Mouse (Mus musculus) MEL (cell line): ENCODE measurements around the gene Ifitm10. TPM values are rescaled to one million over a fixed set of nuclear protein-coding genes. Genes with fewer than 3 reads are reported as not detected.
"Not testable (repeated sequence)": the region's sequence is repeated elsewhere in the genome, so short reads cannot be mapped to it uniquely, and the experiment has no call there.

Source experiments
- DNase-seq: peaks from one replicate; pipeline ENCODE4 v3.0.0; 2011; ENCODE audit warnings: low read depth, low spot score
- H3K27ac ChIP-seq: 2 replicates; pipeline ENCODE4 v1.5.1; 2012; ENCODE audit warnings: low read depth, mild to moderate bottlenecking, control low read depth, low read length, moderate library complexity; ENCODE audit not compliant: control insufficient read depth
- H3K27me3 ChIP-seq, 2 experiments: fragments of 150-350 bp in 1 of 2; sonication (generic) in 1 of 2; 2 replicates each; pipeline ENCODE4 v1.6.1; 2012; ENCODE audit warnings: low read length in 2 of 2, mild to moderate bottlenecking in 2 of 2, improper control_type of control experiment in 1 of 2, moderate library complexity in 1 of 2; ENCODE audit not compliant: insufficient read depth in 2 of 2, control insufficient read depth in 1 of 2
- H3K36me3 ChIP-seq, 2 experiments: 2 replicates each; pipeline ENCODE4 v1.6.1; 2012 to 2014; ENCODE audit warnings: low read length in 2 of 2, improper control_type of control experiment in 1 of 2, inconsistent platforms in 1 of 2, mild to moderate bottlenecking in 1 of 2; ENCODE audit not compliant: insufficient read depth in 2 of 2, control insufficient read depth in 1 of 2
- H3K4me1 ChIP-seq, 2 experiments: fragments of 150-350 bp in 1 of 2; sonication (generic) in 1 of 2; 2 replicates each; pipeline ENCODE4 v1.6.1; 2012; ENCODE audit warnings: low read length in 2 of 2, improper control_type of control experiment in 1 of 2, mild to moderate bottlenecking in 1 of 2; ENCODE audit not compliant: insufficient read depth in 2 of 2, control insufficient read depth in 1 of 2
- H3K4me3 ChIP-seq, 2 experiments: fragments of 150-350 bp in 1 of 2; sonication (generic) in 1 of 2; 2 replicates each; pipeline ENCODE4 v1.5.1; 2012; ENCODE audit warnings: low read depth in 2 of 2, low read length in 2 of 2, mild to moderate bottlenecking in 2 of 2, moderate library complexity in 2 of 2, control low read depth in 1 of 2, improper control_type of control experiment in 1 of 2; ENCODE audit not compliant: control insufficient read depth in 1 of 2, insufficient read depth in 1 of 2
- H3K79me2 ChIP-seq: 2 replicates; pipeline ENCODE4 v1.6.1; 2012; ENCODE audit warnings: mild to moderate bottlenecking, low read length, moderate library complexity; ENCODE audit not compliant: control insufficient read depth, poor library complexity, insufficient read depth
- H3K9ac ChIP-seq: 2 replicates; pipeline ENCODE4 v1.6.1; 2012; ENCODE audit warnings: low read depth, mild to moderate bottlenecking, control low read depth, low read length, moderate library complexity; ENCODE audit not compliant: control insufficient read depth, poor library complexity, severe bottlenecking
- H3K9me3 ChIP-seq: fragments of 150-350 bp; sonication (generic); replicated peaks from 2 replicates; pipeline ENCODE4 v1.6.1; 2012; ENCODE audit warnings: mild to moderate bottlenecking, low read length, improper control_type of control experiment, moderate library complexity; ENCODE audit not compliant: insufficient read depth
- BHLHE40 ChIP-seq: IDR thresholded peaks from 2 replicates; pipeline ENCODE4 v1.6.1; 2012; ENCODE audit warnings: low read depth, mild to moderate bottlenecking, inconsistent platforms, low read length, improper control_type of control experiment, borderline replicate concordance
- CHD1 ChIP-seq: IDR thresholded peaks from 2 replicates; pipeline ENCODE4 v1.6.1; 2012; ENCODE audit warnings: low read depth, mild to moderate bottlenecking, inconsistent platforms, low read length, improper control_type of control experiment
- CTCF ChIP-seq, 3 experiments: IDR thresholded peaks in 2 of 3; conservative IDR thresholded peaks in 1 of 3; 2 replicates each; pipeline ENCODE4 v1.5.1; 2011 to 2012; ENCODE audit warnings: low read length in 3 of 3, low read depth in 2 of 3, mild to moderate bottlenecking in 2 of 3, improper control_type of control experiment in 1 of 3, inconsistent platforms in 1 of 3, mixed read lengths in 1 of 3, moderate library complexity in 1 of 3; ENCODE audit not compliant: control insufficient read depth in 1 of 3, insufficient read depth in 1 of 3, poor library complexity in 1 of 3, severe bottlenecking in 1 of 3
- E2F4 ChIP-seq: IDR thresholded peaks from 2 replicates; pipeline ENCODE4 v1.6.1; 2011; ENCODE audit warnings: low read depth, low read length, improper control_type of control experiment, borderline replicate concordance
- HCFC1 ChIP-seq: IDR thresholded peaks from 2 replicates; pipeline ENCODE4 v1.6.1; 2012; ENCODE audit warnings: low read depth, mild to moderate bottlenecking, inconsistent platforms, low read length, improper control_type of control experiment, moderate library complexity
- JUND ChIP-seq: IDR thresholded peaks from 2 replicates; pipeline ENCODE4 v1.6.1; 2011; ENCODE audit warnings: low read depth, mild to moderate bottlenecking, improper control_type of control experiment, low read length
- MAFK ChIP-seq: IDR thresholded peaks from 2 replicates; pipeline ENCODE4 v1.6.1; 2011; ENCODE audit warnings: low read depth, mild to moderate bottlenecking, low read length, improper control_type of control experiment, borderline replicate concordance
- MAX ChIP-seq: IDR thresholded peaks from 2 replicates; pipeline ENCODE4 v1.6.1; 2011; ENCODE audit warnings: low read length, improper control_type of control experiment
- MXI1 ChIP-seq: IDR thresholded peaks from 2 replicates; pipeline ENCODE4 v1.6.1; 2011; ENCODE audit warnings: mild to moderate bottlenecking, low read depth, low read length, improper control_type of control experiment
- NRF1 ChIP-seq: IDR thresholded peaks from 2 replicates; pipeline ENCODE4 v1.6.1; 2014; ENCODE audit warnings: low read depth, mild to moderate bottlenecking, inconsistent platforms, low read length, improper control_type of control experiment, moderate library complexity; ENCODE audit not compliant: poor library complexity, insufficient read depth, severe bottlenecking
- POLR2A ChIP-seq, 2 experiments: IDR thresholded peaks; 2 replicates each; pipeline ENCODE4 v1.6.1; 2011 to 2012; ENCODE audit warnings: low read length in 2 of 2, mild to moderate bottlenecking in 2 of 2, control low read depth in 1 of 2, improper control_type of control experiment in 1 of 2, low read depth in 1 of 2, moderate library complexity in 1 of 2; ENCODE audit not compliant: control insufficient read depth in 1 of 2, insufficient read depth in 1 of 2, poor library complexity in 1 of 2
- RAD21 ChIP-seq: IDR thresholded peaks from 2 replicates; pipeline ENCODE4 v1.6.1; 2011; ENCODE audit warnings: mild to moderate bottlenecking, low read depth, low read length, improper control_type of control experiment
- SMC3 ChIP-seq: IDR thresholded peaks from 2 replicates; pipeline ENCODE4 v1.6.1; 2011; ENCODE audit warnings: low read depth, low read length, improper control_type of control experiment
- TBP ChIP-seq: IDR thresholded peaks from 2 replicates; pipeline ENCODE4 v1.8.0; 2011; ENCODE audit warnings: low read depth, low read length, improper control_type of control experiment
- UBTF ChIP-seq: IDR thresholded peaks from 2 replicates; pipeline ENCODE4 v1.6.1; 2012; ENCODE audit warnings: low read depth, mild to moderate bottlenecking, inconsistent platforms, low read length, improper control_type of control experiment, moderate library complexity, borderline replicate concordance; ENCODE audit not compliant: insufficient read depth
- USF1 ChIP-seq: IDR thresholded peaks from 2 replicates; pipeline ENCODE4 v1.6.1; 2014; ENCODE audit warnings: low read depth, mild to moderate bottlenecking, inconsistent platforms, low read length, improper control_type of control experiment, moderate library complexity
- USF2 ChIP-seq, 2 experiments: IDR thresholded peaks; 2 replicates each; pipeline ENCODE4 v1.6.1; 2011 to 2012; ENCODE audit warnings: improper control_type of control experiment in 2 of 2, low read length in 2 of 2, borderline replicate concordance in 1 of 2, inconsistent platforms in 1 of 2, low read depth in 1 of 2, mild to moderate bottlenecking in 1 of 2; ENCODE audit not compliant: insufficient read depth in 1 of 2
- ZC3H11A ChIP-seq: IDR thresholded peaks from 2 replicates; pipeline ENCODE4 v1.6.1; 2012; ENCODE audit warnings: low read depth, mild to moderate bottlenecking, inconsistent platforms, low read length, improper control_type of control experiment
- polyA plus RNA-seq, 2 experiments: library from polyadenylated mRNA; stranded (reverse) in 1 of 2; unstranded in 1 of 2; fragments of >175 nt in 1 of 2; fragments of >200 nt in 1 of 2; gene quantifications; 2 replicates each; pipeline versions ENCODE4 v1.2.1 to v1.2.4; 2012; ENCODE audit warnings: low replicate concordance in 2 of 2, low read depth in 1 of 2; ENCODE audit not compliant: insufficient read length in 2 of 2, insufficient read depth in 1 of 2, missing spikeins in 1 of 2
- total RNA-seq: library from RNA; depleted of rRNA; stranded (reverse); fragments of 300-350 nt; gene quantifications from 2 replicates; pipeline ENCODE4 v1.2.3, GENCODE M21; 2012

Ifitm10 gene
- total and polyA plus RNA-seq, 3 experiments = 0.21 TPM; not detected in 2

GRCm38 (mm10) chr7:142340269-142340970 is 33.1 kb downstream of the Ifitm10 start:
- no peak overlapping the region for H3K27ac ChIP-seq

GRCm38 (mm10) chr7:142335151-142335550 is 38.4 kb downstream of the Ifitm10 start:
- Histone ChIP-seq H3K36me3 (no peaks in the 10 kb centered on the region), H3K4me3 (no peak overlapping the region), H3K27me3 (no peaks in the 10 kb centered on the region), H3K27ac (no peak overlapping the region), H3K9ac (no peak overlapping the region), H3K4me1 (peaks cover 0 to 4% of the 10 kb centered on the region in 2 experiments; a peak in 1 of 4 replicates), H3K9me3 (no peaks in the 10 kb centered on the region), H3K79me2 (no peaks in the 10 kb centered on the region)
- no peak for DNase-seq
- TF ChIP-seq HCFC1 (no peak), UBTF (no peak), NRF1 (no peak), CTCF (IDR thresholded peaks at IDR 0.05 in 2 of 3, conservative IDR thresholded peaks at IDR 0.05 in 1 of 3; ENCODE audit: control insufficient read depth in 1 of 3, insufficient read depth in 1 of 3, low read depth in 2 of 3, low read length in 3 of 3, poor library complexity in 1 of 3, severe bottlenecking in 1 of 3) (no peak)

More at GRCm38 (mm10) chr7:142340269-142340970, 33.1 kb downstream of the Ifitm10 start:
- DNase-seq = peak; percentile 71
- peak in 2 of 3 experiments; percentile 31 to 49; a peak in 4 of 6 replicates for TF ChIP-seq CTCF (IDR thresholded peaks at IDR 0.05 in 2 of 3, conservative IDR thresholded peaks at IDR 0.05 in 1 of 3; ENCODE audit: control insufficient read depth in 1 of 3, insufficient read depth in 1 of 3, low read depth in 2 of 3, low read length in 3 of 3, poor library complexity in 1 of 3, severe bottlenecking in 1 of 3)
- no peak for TF ChIP-seq POLR2A (IDR thresholded peaks at IDR 0.05; ENCODE audit: control insufficient read depth in 1 of 2, insufficient read depth in 1 of 2, low read depth in 1 of 2, low read length in 2 of 2, poor library complexity in 1 of 2)
- peak; percentile 53; the same call in 1 of the 2 replicates for TF ChIP-seq MAX
- 0 out of 4 replicates have a peak, but pooled peaks of 1 of the 2 experiments have one; percentile 12 for TF ChIP-seq USF2 (IDR thresholded peaks at IDR 0.05; ENCODE audit: borderline replicate concordance in 1 of 2, insufficient read depth in 1 of 2, low read depth in 1 of 2, low read length in 2 of 2)
- TF ChIP-seq SMC3 = peak; percentile 29; the same call in 1 of the 2 replicates
- TF ChIP-seq USF1 = peak; percentile 72
- no peak for TF ChIP-seq JUND
- Histone ChIP-seq H3K36me3 (no peaks in the 10 kb centered on the region), H3K9me3 (no peaks in the 10 kb centered on the region), H3K9ac (no peak overlapping the region), H3K79me2 (no peaks in the 10 kb centered on the region), H3K4me1 (0 out of 4 replicates have a peak, but pooled peaks cover 2 to 9% of the 10 kb centered on the region in 2 experiments), H3K4me3 (no peak overlapping the region), H3K27me3 (no peaks in the 10 kb centered on the region)

GRCm38 (mm10) chr7:142334246-142334645 is 39.3 kb downstream of the Ifitm10 start:
- peak; percentile 84 for DNase-seq
- no peak overlapping the region for H3K9ac ChIP-seq
- H3K4me3 ChIP-seq = no peak overlapping the region
- H3K36me3 ChIP-seq = no peaks in the 10 kb centered on the region
- H3K4me1 ChIP-seq = peaks cover 0 to 4% of the 10 kb centered on the region in 2 experiments; a peak in 1 of 4 replicates
- no peak overlapping the region for H3K27ac ChIP-seq
- H3K27me3 ChIP-seq = no peaks in the 10 kb centered on the region
- no peaks in the 10 kb centered on the region for H3K79me2 ChIP-seq
- no peaks in the 10 kb centered on the region for H3K9me3 ChIP-seq
- TF ChIP-seq UBTF (no peak), TBP (no peak), JUND (no peak), CHD1 (no peak), RAD21 (peak; percentile 98), ZC3H11A (peak; percentile 99), BHLHE40 (no peak), MXI1 (no peak), MAFK (no peak), E2F4 (no peak), CTCF (IDR thresholded peaks at IDR 0.05 in 2 of 3, conservative IDR thresholded peaks at IDR 0.05 in 1 of 3; ENCODE audit: control insufficient read depth in 1 of 3, insufficient read depth in 1 of 3, low read depth in 2 of 3, low read length in 3 of 3, poor library complexity in 1 of 3, severe bottlenecking in 1 of 3) (peak; percentile 85 to 100 (median 88)), SMC3 (peak; percentile 99)

- not testable (repeated sequence) for H3K9me3 ChIP-seq, H3K9ac ChIP-seq, H3K36me3 ChIP-seq, H3K27ac ChIP-seq, H3K27me3 ChIP-seq, H3K79me2 ChIP-seq, H3K4me3 ChIP-seq, DNase-seq, H3K4me1 ChIP-seq
Observed at GRCm38 (mm10) chr7:142332741-142333140, 40.8 kb downstream of the Ifitm10 start.
